12 mouse cellular contexts compared by ENCODE assay signal in the genomic region with DNA sequence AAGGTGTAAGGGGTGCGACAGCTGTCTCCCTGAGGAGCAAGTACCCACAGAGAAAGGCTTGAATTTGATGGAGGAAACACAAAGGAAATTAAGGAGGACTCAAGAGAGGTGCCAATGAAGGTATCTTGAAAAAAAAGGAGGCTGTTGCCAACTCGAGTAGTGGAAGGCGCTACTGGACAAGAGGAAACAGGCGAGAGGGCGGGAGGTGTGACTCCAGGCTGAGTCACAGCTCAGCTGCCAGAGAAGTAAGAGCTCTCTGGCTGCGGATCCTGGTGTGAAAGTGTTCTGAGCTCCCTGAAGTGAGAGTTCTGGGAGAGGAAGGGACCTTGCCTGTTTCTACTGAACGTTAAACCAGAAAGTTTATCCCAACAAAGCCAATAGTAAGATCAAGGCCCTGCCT. TPM values are rescaled to one million over a fixed set of nuclear protein-coding genes. Genes with fewer than 3 reads are reported as not detected.
DNase-seq lines count a peak whose midpoint lies in the region.
"Had no signal": no experiment of that assay in that cellular context is flagged by ENCODE, and none has a peak within 500 bp of the region (broad histone marks: within the 10 kb centered on the region; RNA-seq: fewer than 3 reads in every experiment).

No protein-coding gene starts in this region.

- peak; percentile 34 to 69 for DNase-seq in adrenal gland, adult (ENCODE audit: inconsistent age in 2 of 2, low spot score in 1 of 2)
- no peak for DNase-seq in adrenal gland, adult 8-10 months
- DNase-seq in right cerebral cortex, postnatal 25 days = peak; percentile 47
- DNase-seq in right cerebral cortex, postnatal 14 days = no peak
- peak; percentile 21 for DNase-seq in fat pad, adult 2 months (ENCODE audit: extremely low read depth, low read depth, low spot score)
- peak; percentile 62 to 64 for DNase-seq in right cerebral cortex, postnatal 36 days (ENCODE audit: low spot score in 2 of 2)
- DNase-seq in kidney, adult 9 months = no peak
- DNase-seq in thymus, postnatal 4 days = no peak
- DNase-seq: kidney, adult 8-10 months had no signal

RNA-seq across cellular contexts. Expression of a gene that starts 2.7 kb away (rescaled TPM):
- 10 to 100 TPM; 10.9 to 16.3 (median 13.8) TPM for total RNA-seq in adrenal gland, adult 8-10 months (2022)

RNA-seq across cellular contexts. Expression of a gene that starts 26.3 kb away (rescaled TPM):
- not detected for total RNA-seq in adrenal gland, adult 8-10 months (2022)
- total RNA-seq: heart, adult 8-10 months; layer of hippocampus, adult 8-10 months; monocyte, adult 5-6 weeks had no signal

RNA-seq across cellular contexts. Expression of a gene that starts 45.0 kb away (rescaled TPM):
- total RNA-seq in adrenal gland, adult 8-10 months (2022) = under 1 TPM in 1 of 4 experiments, not detected in 3; 0.08 TPM
- total RNA-seq: heart, adult 8-10 months; monocyte, adult 5-6 weeks had no signal

Comparison
In these comparisons a context has a peak if more than half of its experiments do, and no peak if none do; other contexts are left out.
1. DNase-seq: peak in adrenal gland, adult (2 of 2), right cerebral cortex, postnatal 25 days (single experiment), fat pad, adult 2 months (single experiment) and right cerebral cortex, postnatal 36 days (2 of 2); none in adrenal gland, adult 8-10 months (single experiment), right cerebral cortex, postnatal 14 days (single experiment), kidney, adult 9 months (single experiment) and thymus, postnatal 4 days (single experiment).